Mouse (Mus musculus): ENCODE data around the gene Rpl11. TPM values are rescaled to one million over a fixed set of nuclear protein-coding genes. Genes with fewer than 3 reads are reported as not detected.
"Not testable (repeated sequence)": the region's sequence is repeated elsewhere in the genome, so short reads cannot be mapped to it uniquely, and the experiment has no call there.

Gene Rpl11
- total and polyA plus RNA-seq, 2 experiments from 2014 or later = 229 to 881 TPM

DNA sequence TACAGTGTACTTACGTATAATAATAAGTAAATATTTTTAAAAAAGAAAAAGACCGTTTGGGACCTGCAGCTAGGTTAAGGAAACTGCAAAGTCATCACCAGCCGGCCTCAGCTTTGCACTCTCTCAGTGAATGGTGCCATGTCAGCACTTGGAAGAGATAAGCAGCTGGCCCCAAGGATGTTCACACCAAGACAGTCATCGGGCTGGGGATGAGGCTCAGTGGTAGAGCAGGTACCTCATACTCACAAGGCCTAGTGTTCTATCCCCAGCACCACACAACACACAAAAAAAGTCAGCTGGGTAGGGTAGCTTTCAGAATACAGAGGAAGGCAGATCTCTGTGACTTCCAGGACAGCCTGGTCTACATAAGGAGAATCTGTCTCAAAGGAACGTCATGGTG is 68.0 kb downstream of the Rpl11 start:
- H3K27me3 ChIP-seq (ENCODE audit: control insufficient read depth, insufficient read depth, low read length) = no peaks in the 10 kb centered on the region
- TF ChIP-seq EP300 (IDR thresholded peaks at IDR 0.05; ENCODE audit: low read depth) = no peak
- TF ChIP-seq CTCF (IDR thresholded peaks at IDR 0.05; ENCODE audit: low read depth) = no peak
- H3K9me3 ChIP-seq (replicated peaks; ENCODE audit: control insufficient read depth, low read length) = no peaks in the 10 kb centered on the region
- H3K4me2 ChIP-seq (ENCODE audit: low read depth, low read length) = no peak overlapping the region
- H3K36me3 ChIP-seq (replicated peaks; ENCODE audit: control insufficient read depth, insufficient read depth, low read length) = peaks cover 21% of the 10 kb centered on the region; the same call in 1 of the 2 replicates
- DNase-seq (ENCODE audit: low spot score) = no peak
- WGBS = 74% methylated on average over 5 of the region's 5 CpGs
- ATAC-seq (ENCODE audit: insufficient read depth, low read depth) = no peak
- H3K4me1 ChIP-seq (ENCODE audit: control insufficient read depth, insufficient read depth) = 0 out of 2 replicates have a peak, but pooled peaks cover 9% of the 10 kb centered on the region
- no peak overlapping the region for H3K4me3 ChIP-seq (ENCODE audit: low read depth, low read length)
- H3K9ac ChIP-seq (replicated peaks; ENCODE audit: low read depth, low read length) = no peak overlapping the region
- H3K27ac ChIP-seq (ENCODE audit: low read depth) = no peak overlapping the region

DNA sequence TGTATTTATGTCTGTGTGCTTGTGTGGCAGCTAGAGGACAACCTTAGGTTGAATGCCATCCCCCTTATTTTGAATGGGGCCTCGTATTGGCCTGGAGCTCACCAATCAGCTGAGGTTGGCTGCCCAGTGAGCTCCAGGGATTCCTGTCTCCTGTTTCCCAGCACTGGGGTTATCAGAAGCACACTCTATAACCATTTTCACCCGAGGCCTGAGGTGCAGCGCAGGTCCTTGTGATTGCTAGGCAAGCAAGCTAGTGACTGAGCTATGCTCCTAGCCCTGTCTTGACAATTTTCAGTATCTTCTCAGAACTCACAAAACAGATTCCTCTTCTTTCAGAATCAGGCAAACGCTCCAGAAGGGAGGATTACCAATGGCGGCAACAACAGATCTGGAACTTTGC is 68.7 kb downstream of the Rpl11 start:
- no peak for TF ChIP-seq EP300 (IDR thresholded peaks at IDR 0.05; ENCODE audit: low read depth)
- no peak for TF ChIP-seq CTCF (IDR thresholded peaks at IDR 0.05; ENCODE audit: low read depth)
- no peak overlapping the region for H3K4me2 ChIP-seq (ENCODE audit: low read depth, low read length)
- H3K27me3 ChIP-seq (ENCODE audit: control insufficient read depth, insufficient read depth, low read length) = no peaks in the 10 kb centered on the region
- peaks cover 21% of the 10 kb centered on the region; the same call in 1 of the 2 replicates for H3K36me3 ChIP-seq (replicated peaks; ENCODE audit: control insufficient read depth, insufficient read depth, low read length)
- WGBS = 74% methylated on average over 5 of the region's 5 CpGs
- H3K4me3 ChIP-seq (ENCODE audit: low read depth, low read length) = no peak overlapping the region
- H3K4me1 ChIP-seq (ENCODE audit: control insufficient read depth, insufficient read depth) = 0 out of 2 replicates have a peak, but pooled peaks cover 9% of the 10 kb centered on the region
- H3K27ac ChIP-seq (ENCODE audit: low read depth) = no peak overlapping the region
- no peaks in the 10 kb centered on the region for H3K9me3 ChIP-seq (replicated peaks; ENCODE audit: control insufficient read depth, low read length)
- no peak for ATAC-seq (ENCODE audit: insufficient read depth, low read depth)
- H3K9ac ChIP-seq (replicated peaks; ENCODE audit: low read depth, low read length) = no peak overlapping the region
- DNase-seq (ENCODE audit: low spot score) = no peak

DNA sequence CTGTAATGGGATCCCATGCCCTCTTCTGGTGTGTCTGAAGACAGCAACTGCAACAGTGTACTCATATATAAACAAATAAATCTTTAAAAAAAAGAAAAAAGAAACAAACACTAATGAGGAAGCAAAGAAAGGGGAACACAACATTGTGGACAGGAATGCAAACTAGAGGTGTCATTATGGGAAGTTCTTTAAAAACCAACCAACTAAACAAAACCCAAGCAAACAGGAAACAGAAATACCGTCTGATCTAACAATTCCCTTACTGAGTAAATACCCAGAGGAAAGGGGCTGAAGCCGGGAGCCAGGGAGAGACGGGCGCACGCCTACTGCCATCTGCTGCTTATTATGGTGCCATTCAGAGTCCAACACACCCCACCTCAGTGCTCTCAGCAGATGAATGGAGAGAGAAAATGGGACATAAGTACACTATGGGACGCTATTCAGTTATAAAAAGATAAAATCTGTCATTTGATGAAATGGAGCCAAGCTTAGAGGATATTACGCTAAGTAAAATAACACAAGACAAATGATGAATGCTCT is 71.6 kb downstream of the Rpl11 start:
- no peak for DNase-seq (ENCODE audit: low spot score)
- H3K4me3 ChIP-seq (ENCODE audit: low read depth, low read length) = no peak overlapping the region
- no peak overlapping the region for H3K4me2 ChIP-seq (ENCODE audit: low read depth, low read length)

DNA sequence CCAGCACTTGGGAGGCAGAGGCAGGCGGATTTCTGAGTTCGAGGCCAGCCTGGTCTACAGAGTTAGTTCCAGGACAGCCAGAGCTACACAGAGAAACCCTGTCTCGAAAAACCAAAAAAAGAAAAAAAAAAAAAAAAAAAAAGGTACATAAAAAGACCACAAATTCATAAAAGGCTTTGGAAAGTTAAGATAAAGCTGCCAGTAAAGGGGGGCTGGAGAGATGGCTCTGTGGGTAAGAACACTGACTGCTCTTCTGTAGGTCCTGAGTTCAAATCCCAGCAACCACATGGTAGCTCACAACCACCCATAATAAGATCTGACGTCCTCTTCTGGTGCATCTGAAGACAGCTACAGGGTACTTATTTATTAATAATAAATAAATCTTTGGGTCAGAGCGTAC is 73.0 kb downstream of the Rpl11 start:
- WGBS = 94% methylated on average over 5 of the region's 5 CpGs
- not testable (repeated sequence) for DNase-seq (ENCODE audit: low spot score); H3K9me3 ChIP-seq (replicated peaks; ENCODE audit: control insufficient read depth, low read length); H3K4me1 ChIP-seq (ENCODE audit: control insufficient read depth, insufficient read depth); ATAC-seq (ENCODE audit: insufficient read depth, low read depth); H3K9ac ChIP-seq (replicated peaks; ENCODE audit: low read depth, low read length); H3K4me3 ChIP-seq (ENCODE audit: low read depth, low read length); H3K4me2 ChIP-seq (ENCODE audit: low read depth, low read length); H3K27ac ChIP-seq (ENCODE audit: low read depth); H3K27me3 ChIP-seq (ENCODE audit: control insufficient read depth, insufficient read depth, low read length)
- peaks cover 39% of the 10 kb centered on the region for H3K36me3 ChIP-seq (replicated peaks; ENCODE audit: control insufficient read depth, insufficient read depth, low read length)

More for the DNA sequence above, 71.6 kb downstream of the Rpl11 start:
- Histone ChIP-seq H3K4me1 (ENCODE audit: control insufficient read depth, insufficient read depth) (0 out of 2 replicates have a peak, but pooled peaks cover 9% of the 10 kb centered on the region), H3K9me3 (replicated peaks; ENCODE audit: control insufficient read depth, low read length) (no peaks in the 10 kb centered on the region), H3K9ac (replicated peaks; ENCODE audit: low read depth, low read length) (no peak overlapping the region), H3K36me3 (replicated peaks; ENCODE audit: control insufficient read depth, insufficient read depth, low read length) (peaks cover 28% of the 10 kb centered on the region), H3K27me3 (ENCODE audit: control insufficient read depth, insufficient read depth, low read length) (no peaks in the 10 kb centered on the region), H3K27ac (ENCODE audit: low read depth) (no peak overlapping the region)
- 69% methylated on average over 7 of the region's 7 CpGs for WGBS
- no peak for ATAC-seq (ENCODE audit: insufficient read depth, low read depth)
- TF ChIP-seq EP300 (IDR thresholded peaks at IDR 0.05; ENCODE audit: low read depth) (no peak), CTCF (IDR thresholded peaks at IDR 0.05; ENCODE audit: low read depth) (no peak)

Other genes with a start within 250 kb of the Rpl11 start
- 51.8 and 63.6 TPM in 2 replicates for gene Srsf10, start 197.7 kb downstream of the Rpl11 start, total RNA-seq (2014; rRNA removed; ENCODE audit: low replicate concordance)
- gene Srsf10, start 197.7 kb downstream of the Rpl11 start, polyA plus RNA-seq (2015; fragmentation: Nextera tagmentation; extraction: Ambion mirVana) = 97.0 and 102 TPM in 2 replicates
- 78.7 and 80.8 TPM in 2 replicates for gene Pnrc2, start 179.6 kb downstream of the Rpl11 start, total RNA-seq (2014; rRNA removed; ENCODE audit: low replicate concordance)
- 107 and 111 TPM in 2 replicates for gene Pnrc2, start 179.6 kb downstream of the Rpl11 start, polyA plus RNA-seq (2015; fragmentation: Nextera tagmentation; extraction: Ambion mirVana)
- 0.15 and 0.27 TPM in 2 replicates for gene Cnr2, start 158.0 kb downstream of the Rpl11 start, total RNA-seq (2014; rRNA removed; ENCODE audit: low replicate concordance)
- 0.36 and 0.44 TPM in 2 replicates for gene Cnr2, start 158.0 kb downstream of the Rpl11 start, polyA plus RNA-seq (2015; fragmentation: Nextera tagmentation; extraction: Ambion mirVana)
- 24.3 and 30.3 TPM in 2 replicates for gene Fuca1, start 132.7 kb downstream of the Rpl11 start, total RNA-seq (2014; rRNA removed; ENCODE audit: low replicate concordance)
- 48.4 and 50.4 TPM in 2 replicates for gene Fuca1, start 132.7 kb downstream of the Rpl11 start, polyA plus RNA-seq (2015; fragmentation: Nextera tagmentation; extraction: Ambion mirVana)
- 44.3 and 48.8 TPM in 2 replicates for gene Hmgcl, start 107.0 kb downstream of the Rpl11 start, total RNA-seq (2014; rRNA removed; ENCODE audit: low replicate concordance)
- 97.5 and 101 TPM in 2 replicates for gene Hmgcl, start 107.0 kb downstream of the Rpl11 start, polyA plus RNA-seq (2015; fragmentation: Nextera tagmentation; extraction: Ambion mirVana)
- 6.7 and 18.2 TPM in 2 replicates for gene Gale, start 89.7 kb downstream of the Rpl11 start, total RNA-seq (2014; rRNA removed; ENCODE audit: low replicate concordance)
- 10.4 and 11.8 TPM in 2 replicates for gene Gale, start 89.7 kb downstream of the Rpl11 start, polyA plus RNA-seq (2015; fragmentation: Nextera tagmentation; extraction: Ambion mirVana)
- 53.0 and 58.4 TPM in 2 replicates for gene Lypla2, start 80.8 kb downstream of the Rpl11 start, total RNA-seq (2014; rRNA removed; ENCODE audit: low replicate concordance)
- 63.3 and 66.8 TPM in 2 replicates for gene Lypla2, start 80.8 kb downstream of the Rpl11 start, polyA plus RNA-seq (2015; fragmentation: Nextera tagmentation; extraction: Ambion mirVana)
- gene Pithd1, start 66.2 kb downstream of the Rpl11 start, total RNA-seq (2014; rRNA removed; ENCODE audit: low replicate concordance) = 24.4 and 35.7 TPM in 2 replicates
- gene Pithd1, start 66.2 kb downstream of the Rpl11 start, polyA plus RNA-seq (2015; fragmentation: Nextera tagmentation; extraction: Ambion mirVana) = 29.5 and 30.7 TPM in 2 replicates
- gene Eloa, start 31.7 kb downstream of the Rpl11 start, total RNA-seq (2014; rRNA removed; ENCODE audit: low replicate concordance) = 24.8 and 28.2 TPM in 2 replicates
- gene Eloa, start 31.7 kb downstream of the Rpl11 start, polyA plus RNA-seq (2015; fragmentation: Nextera tagmentation; extraction: Ambion mirVana) = 20.5 and 21.0 TPM in 2 replicates
- 238 and 259 TPM in 2 replicates for gene Id3, start 90.1 kb upstream of the Rpl11 start, total RNA-seq (2014; rRNA removed; ENCODE audit: low replicate concordance)
- 169 and 188 TPM in 2 replicates for gene Id3, start 90.1 kb upstream of the Rpl11 start, polyA plus RNA-seq (2015; fragmentation: Nextera tagmentation; extraction: Ambion mirVana)
- gene E2f2, start 119.0 kb upstream of the Rpl11 start, total RNA-seq (2014; rRNA removed; ENCODE audit: low replicate concordance) = 6.4 and 6.9 TPM in 2 replicates
- 2.4 and 2.6 TPM in 2 replicates for gene E2f2, start 119.0 kb upstream of the Rpl11 start, polyA plus RNA-seq (2015; fragmentation: Nextera tagmentation; extraction: Ambion mirVana)
- gene Asap3, start 152.9 kb upstream of the Rpl11 start, total RNA-seq (2014; rRNA removed; ENCODE audit: low replicate concordance) = 2.9 and 3.2 TPM in 2 replicates
- gene Asap3, start 152.9 kb upstream of the Rpl11 start, polyA plus RNA-seq (2015; fragmentation: Nextera tagmentation; extraction: Ambion mirVana) = 1.7 and 2.0 TPM in 2 replicates
- 28.6 and 36.6 TPM in 2 replicates for gene Tcea3, start 194.3 kb upstream of the Rpl11 start, total RNA-seq (2014; rRNA removed; ENCODE audit: low replicate concordance)
- 103 and 105 TPM in 2 replicates for gene Tcea3, start 194.3 kb upstream of the Rpl11 start, polyA plus RNA-seq (2015; fragmentation: Nextera tagmentation; extraction: Ambion mirVana)
- gene Zfp46, start 231.3 kb upstream of the Rpl11 start, total RNA-seq (2014; rRNA removed; ENCODE audit: low replicate concordance) = 19.1 and 21.3 TPM in 2 replicates
- 15.3 and 19.5 TPM in 2 replicates for gene Zfp46, start 231.3 kb upstream of the Rpl11 start, polyA plus RNA-seq (2015; fragmentation: Nextera tagmentation; extraction: Ambion mirVana)

Data from heart, postnatal 0 days (tissue).